Mouse (Mus musculus): ENCODE data around the gene Wdr13.

GRCm38 (mm10) chrX:8179646-8180045, 47.0 kb upstream of the Wdr13 start:
- TF ChIP-seq TAL1 (IDR thresholded peaks at IDR 0.05; ENCODE audit: low read length) (no peak), GATA1 (IDR thresholded peaks at IDR 0.05; ENCODE audit: low read length) (no peak)

All from erythroblast, embryonic 14.5 days (primary cell).